Mouse (Mus musculus) MEL (cell line): ENCODE data around the gene Grn. TPM values are rescaled to one million over a fixed set of nuclear protein-coding genes. Genes with fewer than 3 reads are reported as not detected.

Experiments
- DNase-seq: peaks from one replicate; pipeline ENCODE4 v3.0.0; 2011; ENCODE audit warnings: low read depth, low spot score
- H3K27ac ChIP-seq: 2 replicates; pipeline ENCODE4 v1.5.1; 2012; ENCODE audit warnings: low read depth, mild to moderate bottlenecking, control low read depth, low read length, moderate library complexity; ENCODE audit not compliant: control insufficient read depth
- H3K27me3 ChIP-seq, 2 experiments: fragments of 150-350 bp in 1 of 2; sonication (generic) in 1 of 2; 2 replicates each; pipeline ENCODE4 v1.6.1; 2012; ENCODE audit warnings: low read length in 2 of 2, mild to moderate bottlenecking in 2 of 2, improper control_type of control experiment in 1 of 2, moderate library complexity in 1 of 2; ENCODE audit not compliant: insufficient read depth in 2 of 2, control insufficient read depth in 1 of 2
- H3K36me3 ChIP-seq, 2 experiments: 2 replicates each; pipeline ENCODE4 v1.6.1; 2012 to 2014; ENCODE audit warnings: low read length in 2 of 2, improper control_type of control experiment in 1 of 2, inconsistent platforms in 1 of 2, mild to moderate bottlenecking in 1 of 2; ENCODE audit not compliant: insufficient read depth in 2 of 2, control insufficient read depth in 1 of 2
- H3K4me1 ChIP-seq, 2 experiments: fragments of 150-350 bp in 1 of 2; sonication (generic) in 1 of 2; 2 replicates each; pipeline ENCODE4 v1.6.1; 2012; ENCODE audit warnings: low read length in 2 of 2, improper control_type of control experiment in 1 of 2, mild to moderate bottlenecking in 1 of 2; ENCODE audit not compliant: insufficient read depth in 2 of 2, control insufficient read depth in 1 of 2
- H3K4me3 ChIP-seq, 2 experiments: fragments of 150-350 bp in 1 of 2; sonication (generic) in 1 of 2; 2 replicates each; pipeline ENCODE4 v1.5.1; 2012; ENCODE audit warnings: low read depth in 2 of 2, low read length in 2 of 2, mild to moderate bottlenecking in 2 of 2, moderate library complexity in 2 of 2, control low read depth in 1 of 2, improper control_type of control experiment in 1 of 2; ENCODE audit not compliant: control insufficient read depth in 1 of 2, insufficient read depth in 1 of 2
- H3K79me2 ChIP-seq: 2 replicates; pipeline ENCODE4 v1.6.1; 2012; ENCODE audit warnings: mild to moderate bottlenecking, low read length, moderate library complexity; ENCODE audit not compliant: control insufficient read depth, poor library complexity, insufficient read depth
- H3K9ac ChIP-seq: 2 replicates; pipeline ENCODE4 v1.6.1; 2012; ENCODE audit warnings: low read depth, mild to moderate bottlenecking, control low read depth, low read length, moderate library complexity; ENCODE audit not compliant: control insufficient read depth, poor library complexity, severe bottlenecking
- H3K9me3 ChIP-seq: fragments of 150-350 bp; sonication (generic); replicated peaks from 2 replicates; pipeline ENCODE4 v1.6.1; 2012; ENCODE audit warnings: mild to moderate bottlenecking, low read length, improper control_type of control experiment, moderate library complexity; ENCODE audit not compliant: insufficient read depth
- CHD1 ChIP-seq: IDR thresholded peaks from 2 replicates; pipeline ENCODE4 v1.6.1; 2012; ENCODE audit warnings: low read depth, mild to moderate bottlenecking, inconsistent platforms, low read length, improper control_type of control experiment
- CHD2 ChIP-seq: IDR thresholded peaks from 2 replicates; pipeline ENCODE4 v1.6.1; 2011; ENCODE audit warnings: low read length, improper control_type of control experiment
- E2F4 ChIP-seq: IDR thresholded peaks from 2 replicates; pipeline ENCODE4 v1.6.1; 2011; ENCODE audit warnings: low read depth, low read length, improper control_type of control experiment, borderline replicate concordance
- EP300 ChIP-seq, 2 experiments: IDR thresholded peaks; 2 replicates each; pipeline ENCODE4 v1.6.1; 2011; ENCODE audit warnings: improper control_type of control experiment in 2 of 2, low read length in 2 of 2, low read depth in 1 of 2, mild to moderate bottlenecking in 1 of 2
- GABPA ChIP-seq: IDR thresholded peaks from 2 replicates; pipeline ENCODE4 v1.6.1; 2012; ENCODE audit warnings: low read depth, mild to moderate bottlenecking, inconsistent platforms, low read length, improper control_type of control experiment, moderate library complexity
- MEF2A ChIP-seq: IDR thresholded peaks from 2 replicates; pipeline ENCODE4 v1.6.1; 2014; ENCODE audit warnings: low read depth, mild to moderate bottlenecking, inconsistent platforms, low read length, improper control_type of control experiment; ENCODE audit not compliant: poor library complexity, insufficient replicate concordance, severe bottlenecking; ENCODE audit errors: extremely low read depth
- MXI1 ChIP-seq: IDR thresholded peaks from 2 replicates; pipeline ENCODE4 v1.6.1; 2011; ENCODE audit warnings: mild to moderate bottlenecking, low read depth, low read length, improper control_type of control experiment
- MYC ChIP-seq: IDR thresholded peaks from 2 replicates; pipeline ENCODE4 v1.6.1; 2011; ENCODE audit warnings: low read depth, mild to moderate bottlenecking, low read length, improper control_type of control experiment, moderate library complexity
- NELFE ChIP-seq: IDR thresholded peaks from 2 replicates; pipeline ENCODE4 v1.6.1; 2011; ENCODE audit warnings: low read depth, low read length, improper control_type of control experiment
- POLR2AphosphoS2 ChIP-seq: IDR thresholded peaks from 2 replicates; pipeline ENCODE4 v1.6.1; 2011; ENCODE audit warnings: low read length, improper control_type of control experiment
- RCOR1 ChIP-seq: IDR thresholded peaks from 2 replicates; pipeline ENCODE4 v1.6.1; 2012; ENCODE audit warnings: low read depth, mild to moderate bottlenecking, inconsistent platforms, low read length, improper control_type of control experiment
- SMC3 ChIP-seq: IDR thresholded peaks from 2 replicates; pipeline ENCODE4 v1.6.1; 2011; ENCODE audit warnings: low read depth, low read length, improper control_type of control experiment
- TAL1 ChIP-seq: IDR thresholded peaks from 2 replicates; pipeline ENCODE4 v1.6.1; 2012; ENCODE audit warnings: mild to moderate bottlenecking, inconsistent platforms, low read length, moderate library complexity, mixed read lengths
- TBP ChIP-seq: IDR thresholded peaks from 2 replicates; pipeline ENCODE4 v1.8.0; 2011; ENCODE audit warnings: low read depth, low read length, improper control_type of control experiment
- TCF12 ChIP-seq: IDR thresholded peaks from 2 replicates; pipeline ENCODE4 v1.6.1; 2014; ENCODE audit warnings: low read depth, mild to moderate bottlenecking, inconsistent platforms, low read length, improper control_type of control experiment, moderate library complexity
- USF1 ChIP-seq: IDR thresholded peaks from 2 replicates; pipeline ENCODE4 v1.6.1; 2014; ENCODE audit warnings: low read depth, mild to moderate bottlenecking, inconsistent platforms, low read length, improper control_type of control experiment, moderate library complexity
- ZC3H11A ChIP-seq: IDR thresholded peaks from 2 replicates; pipeline ENCODE4 v1.6.1; 2012; ENCODE audit warnings: low read depth, mild to moderate bottlenecking, inconsistent platforms, low read length, improper control_type of control experiment
- ZMIZ1 ChIP-seq: IDR thresholded peaks from 2 replicates; pipeline ENCODE4 v1.6.1; 2012; ENCODE audit warnings: low read depth, mild to moderate bottlenecking, inconsistent platforms, low read length, improper control_type of control experiment, moderate library complexity
- ZNF384 ChIP-seq: IDR thresholded peaks from 2 replicates; pipeline ENCODE4 v1.6.1; 2012; ENCODE audit warnings: low read depth, mild to moderate bottlenecking, inconsistent platforms, low read length, improper control_type of control experiment
- polyA plus RNA-seq, 2 experiments: library from polyadenylated mRNA; stranded (reverse) in 1 of 2; unstranded in 1 of 2; fragments of >175 nt in 1 of 2; fragments of >200 nt in 1 of 2; gene quantifications; 2 replicates each; pipeline versions ENCODE4 v1.2.1 to v1.2.4; 2012; ENCODE audit warnings: low replicate concordance in 2 of 2, low read depth in 1 of 2; ENCODE audit not compliant: insufficient read length in 2 of 2, insufficient read depth in 1 of 2, missing spikeins in 1 of 2
- total RNA-seq: library from RNA; depleted of rRNA; stranded (reverse); fragments of 300-350 nt; gene quantifications from 2 replicates; pipeline ENCODE4 v1.2.3, GENCODE M21; 2012

The Grn gene
- total and polyA plus RNA-seq, 3 experiments = 14.7 to 42.1 TPM; not detected in 1

DNA sequence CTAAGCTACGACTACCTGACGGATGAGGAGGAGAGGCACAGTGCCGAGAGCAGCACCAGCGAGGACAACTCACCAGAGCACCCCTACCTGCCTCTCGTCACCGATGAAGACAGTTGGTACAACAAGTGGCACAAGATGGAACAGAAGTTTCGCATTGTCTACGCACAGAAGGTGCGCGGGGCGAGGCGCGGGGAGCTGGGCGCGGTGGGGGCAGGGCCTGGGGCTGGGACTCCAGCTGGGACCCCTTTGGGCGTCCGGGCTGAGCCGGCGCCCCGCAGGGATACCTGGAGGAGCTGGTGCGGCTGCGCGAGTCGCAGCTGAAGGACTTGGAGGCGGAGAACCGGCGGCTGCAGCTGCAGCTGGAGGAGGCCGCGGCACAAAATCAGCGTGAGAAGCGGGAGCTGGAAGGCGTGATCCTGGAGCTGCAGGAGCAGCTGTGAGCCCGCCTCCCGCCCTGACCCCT is 30.5 kb upstream of the Grn start:
- TF ChIP-seq CHD2 = no peak
- TF ChIP-seq TBP = no peak
- no peak for TF ChIP-seq GABPA
- TF ChIP-seq RCOR1 = no peak
- TF ChIP-seq MYC = no peak
- TF ChIP-seq TAL1 = no peak
- TF ChIP-seq POLR2AphosphoS2 = no peak
- TF ChIP-seq CHD1 = no peak
- TF ChIP-seq EP300 (IDR thresholded peaks at IDR 0.05; ENCODE audit: low read depth in 1 of 2, low read length in 2 of 2) = no peak
- no peak for TF ChIP-seq ZC3H11A
- no peak for TF ChIP-seq E2F4
- no peak for TF ChIP-seq NELFE
- no peak for TF ChIP-seq SMC3
- TF ChIP-seq ZMIZ1 = no peak
- TF ChIP-seq, all 39 proteins: peak for 0
- H3K9ac ChIP-seq = no peak overlapping the region
- H3K36me3 ChIP-seq = no peaks in the 10 kb centered on the region
- no peaks in the 10 kb centered on the region for H3K9me3 ChIP-seq
- H3K79me2 ChIP-seq = no peaks in the 10 kb centered on the region
- no peaks in the 10 kb centered on the region for H3K4me1 ChIP-seq
- DNase-seq = no peak
- H3K27me3 ChIP-seq = no peaks in the 10 kb centered on the region
- H3K27ac ChIP-seq = no peak overlapping the region
- H3K4me3 ChIP-seq = no peak overlapping the region

DNA sequence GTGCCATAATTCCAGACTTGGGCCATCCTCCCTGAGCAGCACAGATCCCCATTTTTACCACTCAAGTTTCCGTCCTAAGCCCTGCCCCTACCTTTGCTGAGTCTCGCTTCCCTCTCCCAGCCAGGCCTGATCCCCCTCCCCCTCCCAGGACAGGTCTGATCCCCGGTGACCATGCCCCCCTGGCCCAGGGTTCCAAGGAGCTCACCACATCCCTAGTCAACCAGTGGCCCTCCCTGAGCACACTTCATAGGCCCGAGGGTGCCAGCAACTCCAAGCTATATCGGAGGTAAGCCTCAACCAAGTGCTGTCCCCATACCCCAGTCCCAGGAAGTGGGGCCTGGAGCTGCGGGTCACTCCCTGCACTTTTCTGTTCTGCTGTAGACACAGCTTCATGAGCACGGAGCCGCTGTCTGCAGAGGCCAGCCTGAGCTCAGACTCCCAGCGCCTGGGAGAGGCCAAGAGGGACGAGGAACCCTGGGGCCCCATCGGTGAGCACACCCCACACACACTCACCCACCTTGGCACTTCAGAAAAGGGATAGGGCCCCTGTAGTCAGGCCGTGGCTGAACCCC is 29.5 kb upstream of the Grn start:
- H3K9me3 ChIP-seq = no peaks in the 10 kb centered on the region
- no peak overlapping the region for H3K4me3 ChIP-seq
- DNase-seq = no peak
- H3K36me3 ChIP-seq = no peaks in the 10 kb centered on the region
- no peaks in the 10 kb centered on the region for H3K79me2 ChIP-seq
- no peak overlapping the region for H3K9ac ChIP-seq
- H3K4me1 ChIP-seq = no peaks in the 10 kb centered on the region
- TF ChIP-seq MEF2A = no peak
- no peak for TF ChIP-seq ZNF384
- no peak for TF ChIP-seq RCOR1
- TF ChIP-seq MXI1 = no peak
- no peak for TF ChIP-seq CHD1
- no peak for TF ChIP-seq USF1
- no peak for TF ChIP-seq EP300 (IDR thresholded peaks at IDR 0.05; ENCODE audit: low read depth in 1 of 2, low read length in 2 of 2)
- TF ChIP-seq TCF12 = no peak
- no peak overlapping the region for H3K27ac ChIP-seq
- H3K27me3 ChIP-seq = no peaks in the 10 kb centered on the region
